Mouse (Mus musculus) E14TG2a.4 (cell line): ENCODE measurements at regions not wholly inside any gene's neighbourhood (a gene's known extent, or its start where the extent isn't known, plus 50 kb on each side); places are given as distances from the start of the nearest gene placed in this dataset.

Source experiments
- CTCF ChIP-seq: conservative IDR thresholded peaks from 2 replicates; pipeline ENCODE4 v1.5.1; 2014; ENCODE audit warnings: low read length
- POU5F1 ChIP-seq: IDR thresholded peaks from 2 replicates; pipeline ENCODE4 v1.6.1; 2014; ENCODE audit warnings: low read length, borderline replicate concordance

DNA sequence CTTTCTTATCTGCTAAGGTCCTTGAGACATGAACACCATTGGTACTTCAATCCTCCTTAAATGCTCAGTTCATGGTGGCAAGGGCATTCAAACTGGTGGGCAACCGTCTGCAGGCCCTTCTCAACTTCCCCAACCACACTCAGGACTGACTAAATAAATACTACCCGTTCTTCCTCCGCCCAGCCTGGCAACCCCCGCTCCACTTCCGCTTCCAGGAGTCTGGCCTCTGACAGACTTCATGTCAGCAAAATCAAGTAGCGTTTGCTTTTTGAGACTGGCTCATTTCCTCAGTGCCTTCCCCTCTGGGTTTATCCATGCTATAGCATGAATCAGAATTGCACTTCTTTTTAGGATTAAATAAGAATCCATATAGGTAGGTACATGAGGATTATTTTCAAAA lies 103.3 kb upstream of the Zfp648 start:
- no peak for TF ChIP-seq POU5F1
- TF ChIP-seq CTCF: no peak
